Mouse (Mus musculus) kidney, embryonic 16.5 days (tissue): ENCODE results near the gene Metap1d. TPM values are rescaled to one million over a fixed set of nuclear protein-coding genes. Genes with fewer than 3 reads are reported as not detected.

Experiments used
- ATAC-seq: fragments of 200-750 bp; cut with Nextera tagmentation; 2 replicates; pipeline ENCODE4 v1.8.0; 2017; ENCODE audit warnings: moderate TSS enrichment; ENCODE audit not compliant: low FRiP score, low TSS enrichment
- H3K27ac ChIP-seq: fragments of 300-500 bp; sonication (generic); 2 replicates; pipeline ENCODE4 v1.5.1; 2014; ENCODE audit warnings: low read length
- H3K27me3 ChIP-seq: fragments of 300-500 bp; sonication (generic); 2 replicates; pipeline ENCODE4 v1.6.1; 2014; ENCODE audit warnings: low read length, control low read depth, mixed read lengths; ENCODE audit not compliant: insufficient read depth
- H3K36me3 ChIP-seq: fragments of 300-500 bp; sonication (generic); 2 replicates; pipeline ENCODE4 v1.6.1; 2014; ENCODE audit warnings: low read length, control low read depth, mixed read lengths; ENCODE audit not compliant: insufficient read depth
- H3K4me1 ChIP-seq: fragments of 300-500 bp; sonication (generic); 2 replicates; pipeline ENCODE4 v1.6.1; 2014; ENCODE audit warnings: low read length, control low read depth, mixed read lengths; ENCODE audit not compliant: insufficient read depth
- H3K4me2 ChIP-seq: fragments of 300-500 bp; sonication (generic); replicated peaks from 2 replicates; pipeline ENCODE4 v1.6.1; 2014; ENCODE audit warnings: low read depth, low read length
- H3K4me3 ChIP-seq: fragments of 300-500 bp; sonication (generic); 2 replicates; pipeline ENCODE4 v1.5.1; 2014; ENCODE audit warnings: mild to moderate bottlenecking, low read length
- H3K9ac ChIP-seq: fragments of 300-500 bp; sonication (generic); replicated peaks from 2 replicates; pipeline ENCODE4 v1.6.1; 2014; ENCODE audit warnings: low read length
- H3K9me3 ChIP-seq: fragments of 300-500 bp; sonication (generic); 2 replicates; pipeline ENCODE4 v1.6.1; 2016; ENCODE audit warnings: low read length, control low read depth
- WGBS: fragments of 180-500 bp; shearing (Covaris S2); extraction: QIAGEN DNeasy Blood & Tissue Kit; methylation state at CpG from one replicate; pipeline ENCODE4 v1.1.7; 2014; 5-methylcytosine and 5-hydroxymethylcytosine counted together
- polyA plus RNA-seq: library from polyadenylated mRNA; unstranded; fragments of >200 nt; fragmentation: Nextera tagmentation; extraction: Ambion mirVana; gene quantifications from 2 replicates; pipeline ENCODE4 v1.2.1, GENCODE M21; 2015

The Metap1d gene
- polyA plus RNA-seq: 46.5 and 46.9 TPM in 2 replicates

DNA sequence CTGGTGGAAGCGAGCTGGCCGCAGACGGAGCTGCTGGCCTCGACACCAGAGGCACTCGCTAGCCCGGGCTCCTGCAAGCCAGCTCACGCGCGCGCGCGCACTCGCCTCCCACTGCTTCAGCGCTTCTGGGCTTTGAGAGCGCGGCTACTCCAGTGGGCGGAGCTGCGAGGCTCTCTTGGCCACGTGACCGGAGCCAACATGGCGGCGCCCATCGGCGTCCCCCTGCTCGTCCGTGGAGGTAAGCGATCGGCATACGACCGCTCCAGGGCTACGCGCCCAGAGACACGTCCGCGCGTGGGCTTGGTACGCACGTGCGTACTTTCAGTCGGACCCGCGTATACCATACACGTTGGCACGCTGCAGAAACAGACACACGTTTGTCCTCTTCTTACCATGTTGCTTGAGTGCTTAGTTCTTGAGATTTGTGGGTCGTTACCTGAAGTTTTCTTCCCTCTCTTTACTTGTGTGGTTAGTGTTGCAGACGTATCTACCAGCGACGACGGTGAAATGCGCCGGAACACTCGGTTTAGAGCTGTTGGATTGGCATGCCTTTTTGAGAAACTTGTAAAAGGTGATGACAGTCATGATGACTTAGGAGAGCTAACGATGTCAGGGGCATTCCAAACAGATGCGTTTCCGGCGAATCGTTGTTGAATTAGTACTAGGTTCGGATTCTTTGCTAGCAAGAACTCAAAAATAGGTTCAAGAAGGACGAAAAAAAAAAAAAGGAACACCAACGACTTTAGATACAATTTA lies at the start of gene Metap1d:
Metap1d (plus strand) TSS at position 116 of the 756 bp plus-strand sequence.
- H3K4me1 ChIP-seq: no peaks in the 10 kb centered on the region
- peak; percentile 97 for ATAC-seq
- peak within 1 kb of the TSS; percentile 72 for H3K9ac ChIP-seq
- H3K4me3 ChIP-seq: peak within 1 kb of the TSS; percentile 84
- no peaks in the 10 kb centered on the region for H3K9me3 ChIP-seq
- WGBS: under 1% methylated on average over 61 of the region's 61 CpGs
- H3K36me3 ChIP-seq: no peaks in the 10 kb centered on the region
- H3K4me2 ChIP-seq: peak within 1 kb of the TSS; percentile 75
- peak within 1 kb of the TSS; percentile 46; the same call in 1 of the 2 replicates for H3K27ac ChIP-seq
- H3K27me3 ChIP-seq: peaks cover 3% of the 10 kb centered on the region; the same call in 1 of the 2 replicates

DNA sequence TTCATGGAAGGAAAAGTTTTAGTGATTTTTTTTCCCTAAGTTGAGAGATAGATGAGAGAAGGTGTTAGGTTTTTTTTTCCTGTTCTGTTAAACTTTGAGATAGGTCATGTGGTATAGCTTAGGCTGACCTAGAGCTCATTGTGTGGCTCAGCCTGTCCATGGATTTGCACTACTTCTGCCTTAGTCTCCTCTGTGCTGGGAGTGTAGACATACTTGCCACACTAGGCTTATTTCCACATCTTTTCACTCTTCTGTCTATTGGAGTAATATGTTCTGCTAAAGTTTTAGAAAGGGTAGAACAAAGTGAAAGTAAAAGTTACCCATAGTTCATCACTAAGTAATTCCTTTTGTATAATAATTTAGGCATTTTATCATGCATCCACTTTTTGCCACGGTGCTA lies 47.5 kb upstream of the Metap1d start:
- Histone ChIP-seq H3K36me3 (peaks cover 14% of the 10 kb centered on the region), H3K4me1 (no peaks in the 10 kb centered on the region), H3K27me3 (no peaks in the 10 kb centered on the region), H3K9ac (no peak overlapping the region), H3K27ac (no peak overlapping the region), H3K9me3 (no peaks in the 10 kb centered on the region), H3K4me3 (no peak overlapping the region), H3K4me2 (no peak overlapping the region)
- 87% methylated on average over 1 of the region's 1 CpGs for whole genome bisulfite sequencing
- ATAC-seq: no peak

- 56% methylated on average over 3 of the region's 3 CpGs for WGBS
- Histone ChIP-seq H3K4me1 (no peaks in the 10 kb centered on the region), H3K9ac (no peak overlapping the region), H3K4me2 (no peak overlapping the region), H3K4me3 (no peak overlapping the region), H3K9me3 (no peaks in the 10 kb centered on the region), H3K27ac (no peak overlapping the region), H3K27me3 (no peaks in the 10 kb centered on the region), H3K36me3 (peaks cover 35% of the 10 kb centered on the region)
- no peak for ATAC-seq
These were observed 34.3 kb upstream of the Metap1d start for GRCm38 (mm10) chr2:71418760-71419280.

GRCm38 (mm10) chr2:71419408-71419807 lies 33.7 kb upstream of the Metap1d start:
- Histone ChIP-seq H3K4me3 (no peak overlapping the region), H3K9ac (no peak overlapping the region), H3K4me2 (no peak overlapping the region), H3K36me3 (peaks cover 38% of the 10 kb centered on the region), H3K4me1 (no peaks in the 10 kb centered on the region), H3K27me3 (no peaks in the 10 kb centered on the region), H3K9me3 (no peaks in the 10 kb centered on the region), H3K27ac (no peak overlapping the region)
- WGBS: 95% methylated on average over 3 of the region's 3 CpGs
- ATAC-seq: no peak

- no peaks in the 10 kb centered on the region for H3K4me1 ChIP-seq
- no peak overlapping the region for H3K4me2 ChIP-seq
- 93% methylated on average over 9 of the region's 9 CpGs for WGBS
- no peaks in the 10 kb centered on the region for H3K9me3 ChIP-seq
- peaks cover 38% of the 10 kb centered on the region for H3K36me3 ChIP-seq
- no peak overlapping the region for H3K4me3 ChIP-seq
- ATAC-seq: no peak
- no peak overlapping the region for H3K27ac ChIP-seq
- no peaks in the 10 kb centered on the region for H3K27me3 ChIP-seq
- H3K9ac ChIP-seq: no peak overlapping the region
These were observed 32.1 kb upstream of the Metap1d start for GRCm38 (mm10) chr2:71420895-71421425.

DNA sequence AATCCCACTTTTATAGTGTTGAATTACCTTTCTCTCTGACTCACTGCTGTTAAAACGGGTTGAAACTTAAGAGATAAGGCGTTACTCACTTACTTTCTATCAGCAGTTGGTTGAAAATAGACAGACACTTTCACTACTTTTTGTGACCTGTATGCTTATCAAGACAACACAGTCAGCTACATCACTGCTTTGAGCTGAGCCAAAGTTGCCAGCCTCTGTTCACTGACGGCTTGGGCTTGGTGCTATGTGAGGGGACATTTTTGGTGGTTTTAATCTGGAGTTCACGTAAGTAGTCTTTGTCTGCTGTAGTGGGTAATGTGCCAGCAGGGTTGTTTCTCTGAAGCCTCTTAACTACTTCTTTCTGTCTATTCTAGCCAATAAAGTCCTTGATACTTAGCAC lies 28.5 kb upstream of the Metap1d start:
- ATAC-seq: no peak
- no peaks in the 10 kb centered on the region for H3K27me3 ChIP-seq
- WGBS: 74% methylated on average over 4 of the region's 4 CpGs

GRCm38 (mm10) chr2:71435440-71435839 lies 17.6 kb upstream of the Metap1d start:
- no peak for ATAC-seq

More for the DNA sequence above, 28.5 kb upstream of the Metap1d start:
- peaks cover 49% of the 10 kb centered on the region for H3K36me3 ChIP-seq
- H3K4me3 ChIP-seq: no peak overlapping the region
- no peaks in the 10 kb centered on the region for H3K9me3 ChIP-seq
- H3K9ac ChIP-seq: no peak overlapping the region
- no peak overlapping the region for H3K27ac ChIP-seq
- H3K4me2 ChIP-seq: no peak overlapping the region
- no peaks in the 10 kb centered on the region for H3K4me1 ChIP-seq

DNA sequence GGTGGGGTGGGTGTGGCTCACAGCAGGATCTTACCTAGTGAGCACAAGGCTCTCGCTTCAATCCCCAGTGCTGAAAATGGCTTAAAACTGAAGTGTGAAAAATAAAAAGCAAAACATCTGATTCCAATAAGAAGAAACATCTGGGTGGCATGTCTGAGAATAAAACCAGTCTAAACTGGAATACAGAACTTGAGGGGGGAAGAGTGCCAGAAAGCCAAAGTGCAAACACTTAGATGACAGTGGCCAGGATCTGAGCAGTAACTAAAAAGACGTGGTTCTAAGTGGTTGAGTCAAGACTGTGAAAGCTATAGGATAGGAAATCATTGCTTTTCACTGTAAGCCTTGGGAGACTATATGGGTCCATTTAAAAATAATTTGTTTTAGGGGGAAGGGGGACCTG lies 9.7 kb upstream of the Metap1d start:
- no peak overlapping the region for H3K9ac ChIP-seq
- no peak overlapping the region for H3K27ac ChIP-seq
- peaks cover 15% of the 10 kb centered on the region for H3K36me3 ChIP-seq
- WGBS: 41% methylated on average over 2 of the region's 2 CpGs
- ATAC-seq: no peak
- H3K9me3 ChIP-seq: no peaks in the 10 kb centered on the region
- H3K4me2 ChIP-seq: no peak overlapping the region
- H3K27me3 ChIP-seq: peaks cover 7% of the 10 kb centered on the region; the same call in 1 of the 2 replicates
- H3K4me3 ChIP-seq: no peak overlapping the region
- H3K4me1 ChIP-seq: no peaks in the 10 kb centered on the region

More at GRCm38 (mm10) chr2:71435440-71435839, 17.6 kb upstream of the Metap1d start:
- no peaks in the 10 kb centered on the region for H3K9me3 ChIP-seq
- H3K4me1 ChIP-seq: no peaks in the 10 kb centered on the region
- H3K27me3 ChIP-seq: no peaks in the 10 kb centered on the region
- H3K4me2 ChIP-seq: no peak overlapping the region
- H3K9ac ChIP-seq: no peak overlapping the region
- WGBS: 100% methylated on average over 3 of the region's 4 CpGs
- H3K27ac ChIP-seq: no peak overlapping the region
- H3K36me3 ChIP-seq: peaks cover 27% of the 10 kb centered on the region
- H3K4me3 ChIP-seq: no peak overlapping the region

DNA sequence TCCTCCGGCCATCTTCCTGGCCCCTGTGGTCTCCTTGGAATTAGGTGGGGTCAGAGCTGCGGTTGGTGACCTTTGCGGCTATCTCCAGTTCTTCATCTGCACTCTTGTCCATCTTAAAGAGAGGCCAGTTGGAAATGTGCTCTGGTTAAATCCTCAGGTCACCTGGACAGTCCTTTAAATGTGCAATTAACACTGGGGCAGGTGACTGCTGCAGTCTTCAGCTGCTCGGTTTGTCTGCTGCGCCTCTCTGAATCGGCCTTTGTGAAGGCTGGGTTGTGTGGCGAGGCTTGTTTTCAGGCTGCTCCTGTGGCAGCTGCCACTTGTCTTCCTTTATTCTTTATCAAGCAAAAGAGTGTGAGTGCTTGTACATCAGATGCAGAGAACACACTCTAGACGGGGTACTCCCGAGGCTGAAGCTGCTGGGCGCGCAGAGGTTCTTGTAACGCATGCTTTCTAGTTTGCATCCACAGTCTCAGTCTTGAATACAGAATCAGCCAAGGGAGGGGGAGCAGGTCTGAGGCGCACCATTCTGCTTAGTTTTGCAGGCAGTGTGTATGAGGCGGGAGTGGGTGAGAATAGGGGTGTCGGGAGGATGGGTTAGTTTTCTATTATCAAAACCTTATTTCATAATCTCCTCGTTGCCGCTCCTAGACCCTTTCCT lies 7.4 kb upstream of the Metap1d start:
- WGBS: 70% methylated on average over 17 of the region's 17 CpGs
- Histone ChIP-seq H3K9ac (no peak overlapping the region), H3K4me3 (no peak overlapping the region), H3K9me3 (no peaks in the 10 kb centered on the region), H3K36me3 (peaks cover 6% of the 10 kb centered on the region; the same call in 1 of the 2 replicates), H3K27me3 (peaks cover 10% of the 10 kb centered on the region), H3K4me1 (no peaks in the 10 kb centered on the region), H3K27ac (no peak overlapping the region), H3K4me2 (no peak overlapping the region)
- no peak for ATAC-seq
